Mouse (Mus musculus): ENCODE data around the gene Ccng1.
"Not testable (repeated sequence)": the region's sequence is repeated elsewhere in the genome, so short reads cannot be mapped to it uniquely, and the experiment has no call there.

The Ccng1 gene

GRCm38 (mm10) chr11:40715524-40715923, 39.6 kb downstream of the Ccng1 start:
- peak; percentile 14 for DNase-seq

GRCm38 (mm10) chr11:40713858-40714257, 41.3 kb downstream of the Ccng1 start:
- no peak for DNase-seq

- DNase-seq, result not testable (repeated sequence)
Measured at GRCm38 (mm10) chr11:40709899-40710298, 45.2 kb downstream of the Ccng1 start.

Measured in layer of hippocampus, adult 9-11 months (tissue).